Mouse (Mus musculus): ENCODE data around the gene Grm7.

The Grm7 gene

GRCm38 (mm10) chr6:110982013-110982412 lies 336.6 kb downstream of the Grm7 start:
- no peak for DNase-seq (ENCODE audit: low spot score in 2 of 2)

GRCm38 (mm10) chr6:111039099-111039498 lies 393.7 kb downstream of the Grm7 start:
- no peak for DNase-seq (ENCODE audit: low spot score in 2 of 2)

GRCm38 (mm10) chr6:111045896-111046295 lies 400.5 kb downstream of the Grm7 start:
- DNase-seq (ENCODE audit: low spot score in 2 of 2): no peak

- DNase-seq (ENCODE audit: low spot score in 2 of 2): no peak
These were observed 403.9 kb downstream of the Grm7 start for GRCm38 (mm10) chr6:111049247-111049646.

- peak in 1 of 2 experiments; percentile 14 for DNase-seq (ENCODE audit: low spot score in 2 of 2)
These were observed 408.9 kb downstream of the Grm7 start for GRCm38 (mm10) chr6:111054001-111054975.

GRCm38 (mm10) chr6:111057798-111058197 lies 412.4 kb downstream of the Grm7 start:
- no peak for DNase-seq (ENCODE audit: low spot score in 2 of 2)

- DNase-seq (ENCODE audit: low spot score in 2 of 2): no peak
These were observed 414.6 kb downstream of the Grm7 start for GRCm38 (mm10) chr6:111060004-111060403.

GRCm38 (mm10) chr6:111084569-111084968 lies 439.2 kb downstream of the Grm7 start:
- DNase-seq (ENCODE audit: low spot score in 2 of 2): no peak

- DNase-seq (ENCODE audit: low spot score in 2 of 2): no peak
These were observed 449.4 kb downstream of the Grm7 start for GRCm38 (mm10) chr6:111094818-111095217.

GRCm38 (mm10) chr6:111105485-111105884 lies 460.1 kb downstream of the Grm7 start:
- DNase-seq (ENCODE audit: low spot score in 2 of 2): no peak

- no peak for DNase-seq (ENCODE audit: low spot score in 2 of 2)
These were observed 515.7 kb downstream of the Grm7 start for GRCm38 (mm10) chr6:111161037-111161436.

- DNase-seq (ENCODE audit: low spot score in 2 of 2): no peak
These were observed 550.0 kb downstream of the Grm7 start for GRCm38 (mm10) chr6:111195333-111195732.

- no peak for DNase-seq (ENCODE audit: low spot score in 2 of 2)
These were observed 575.8 kb downstream of the Grm7 start for GRCm38 (mm10) chr6:111221083-111221729.

- no peak for DNase-seq (ENCODE audit: low spot score in 2 of 2)
These were observed 609.8 kb downstream of the Grm7 start for GRCm38 (mm10) chr6:111255215-111255614.

- DNase-seq (ENCODE audit: low spot score in 2 of 2): no peak
These were observed 611.6 kb downstream of the Grm7 start for GRCm38 (mm10) chr6:111256939-111257338.

GRCm38 (mm10) chr6:111258256-111258655 lies 612.9 kb downstream of the Grm7 start:
- DNase-seq (ENCODE audit: low spot score in 2 of 2): no peak

GRCm38 (mm10) chr6:111261181-111261580 lies 615.8 kb downstream of the Grm7 start:
- no peak for DNase-seq (ENCODE audit: low spot score in 2 of 2)

GRCm38 (mm10) chr6:111276657-111277056 lies 631.3 kb downstream of the Grm7 start:
- DNase-seq (ENCODE audit: low spot score in 2 of 2): no peak

- DNase-seq (ENCODE audit: low spot score in 2 of 2): no peak
These were observed 633.1 kb downstream of the Grm7 start for GRCm38 (mm10) chr6:111278516-111278915.

- DNase-seq (ENCODE audit: low spot score in 2 of 2): no peak
These were observed 648.2 kb downstream of the Grm7 start for GRCm38 (mm10) chr6:111293505-111294001.

- no peak for DNase-seq (ENCODE audit: low spot score in 2 of 2)
These were observed 658.7 kb downstream of the Grm7 start for GRCm38 (mm10) chr6:111303912-111304555.

GRCm38 (mm10) chr6:111361681-111362080 lies 716.3 kb downstream of the Grm7 start:
- DNase-seq (ENCODE audit: low spot score in 2 of 2): no peak

Measured in frontal cortex, postnatal 25 days (tissue).